Mouse (Mus musculus) forebrain, embryonic 15.5 days (tissue): ENCODE results near the gene Col27a1. TPM values are rescaled to one million over a fixed set of nuclear protein-coding genes. Genes with fewer than 3 reads are reported as not detected.

ENCODE experiments used
- ATAC-seq: fragments of 200-750 bp; cut with Nextera tagmentation; replicated peaks from 2 replicates; pipeline ENCODE4 v1.8.0; 2017; ENCODE audit warnings: mild to moderate bottlenecking, moderate TSS enrichment, moderate library complexity
- H3K27ac ChIP-seq: fragments of 300-500 bp; sonication (generic); replicated peaks from 2 replicates; pipeline ENCODE4 v1.5.1; 2015; ENCODE audit warnings: mild to moderate bottlenecking, inconsistent platforms
- H3K27me3 ChIP-seq: fragments of 300-500 bp; sonication (generic); 2 replicates; pipeline ENCODE4 v1.6.1; 2015; ENCODE audit warnings: inconsistent platforms
- H3K36me3 ChIP-seq: fragments of 300-500 bp; sonication (generic); 2 replicates; pipeline ENCODE4 v1.6.1; 2015; ENCODE audit warnings: mild to moderate bottlenecking, inconsistent platforms
- H3K4me1 ChIP-seq: fragments of 300-500 bp; sonication (generic); 2 replicates; pipeline ENCODE4 v1.6.1; 2015; ENCODE audit warnings: inconsistent platforms
- H3K4me2 ChIP-seq: fragments of 300-500 bp; sonication (generic); replicated peaks from 2 replicates; pipeline ENCODE4 v1.6.1; 2015; ENCODE audit warnings: mild to moderate bottlenecking, inconsistent platforms
- H3K4me3 ChIP-seq: fragments of 300-500 bp; sonication (generic); 2 replicates; pipeline ENCODE4 v1.5.1; 2015; ENCODE audit warnings: mild to moderate bottlenecking, inconsistent platforms
- H3K9ac ChIP-seq: fragments of 300-500 bp; sonication (generic); replicated peaks from 2 replicates; pipeline ENCODE4 v1.6.1; 2015; ENCODE audit warnings: mild to moderate bottlenecking, inconsistent platforms
- H3K9me3 ChIP-seq: fragments of 300-500 bp; sonication (generic); 2 replicates; pipeline ENCODE4 v1.6.1; 2016; ENCODE audit warnings: inconsistent platforms
- WGBS: fragments of 180-500 bp; shearing (Covaris S2); methylation state at CpG from one replicate; pipeline ENCODE4 v1.1.7; 2015; ENCODE audit warnings: mixed read lengths; 5-methylcytosine and 5-hydroxymethylcytosine counted together
- polyA plus RNA-seq: library from polyadenylated mRNA; unstranded; fragments of >200 nt; fragmentation: Nextera tagmentation; extraction: Ambion mirVana; gene quantifications from 2 replicates; pipeline ENCODE4 v1.2.1, GENCODE M21; 2015

Gene Col27a1
- polyA plus RNA-seq, 1 experiment from 2014 or later: 1.3 TPM

DNA sequence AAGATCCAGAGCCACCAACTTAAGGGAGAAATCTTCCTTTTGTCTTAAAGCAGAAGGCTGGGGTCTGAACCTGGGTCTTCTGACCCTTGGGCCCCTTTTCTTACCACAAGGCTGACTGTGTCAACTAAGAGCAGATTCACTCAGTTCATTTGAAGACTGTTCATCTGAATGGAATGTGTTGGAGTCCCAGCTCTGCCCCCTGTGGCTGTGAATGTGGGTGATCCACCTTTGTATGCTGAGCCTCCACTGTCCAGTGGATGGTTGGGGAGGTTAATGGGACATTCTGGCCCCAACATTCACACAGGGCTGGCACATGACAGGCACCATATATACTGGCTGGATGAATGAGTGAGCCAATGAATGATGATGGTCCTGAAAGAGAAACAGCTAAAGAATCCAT, 34.2 kb downstream of the Col27a1 start:
- Histone ChIP-seq H3K4me2 (no peak overlapping the region), H3K9me3 (no peaks in the 10 kb centered on the region), H3K27ac (no peak overlapping the region), H3K4me3 (no peak overlapping the region), H3K9ac (no peak overlapping the region), H3K36me3 (no peaks in the 10 kb centered on the region), H3K27me3 (no peaks in the 10 kb centered on the region), H3K4me1 (no peaks in the 10 kb centered on the region)
- no peak for ATAC-seq

DNA sequence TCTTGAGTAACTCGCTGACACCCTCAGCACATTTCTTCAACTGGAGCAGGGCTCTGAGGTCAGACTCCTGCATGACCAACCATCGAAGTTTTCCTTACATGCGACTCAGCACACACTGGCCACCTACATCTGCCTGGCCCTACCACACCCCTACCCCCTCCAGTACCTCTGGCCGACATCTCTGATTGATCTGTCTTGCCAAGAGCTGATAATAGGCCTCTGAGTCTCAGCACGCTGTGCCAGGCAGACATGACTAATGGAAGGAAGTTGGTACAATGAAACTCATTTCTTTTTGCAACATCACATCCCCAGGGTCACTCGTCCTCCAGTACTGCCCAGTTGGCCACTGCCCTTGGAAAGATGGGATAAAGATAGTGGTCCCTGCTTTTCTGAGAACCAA, 35.1 kb downstream of the Col27a1 start:
- Histone ChIP-seq H3K36me3 (no peaks in the 10 kb centered on the region), H3K27me3 (no peaks in the 10 kb centered on the region), H3K9ac (no peak overlapping the region), H3K27ac (no peak overlapping the region), H3K4me3 (no peak overlapping the region), H3K9me3 (no peaks in the 10 kb centered on the region), H3K4me2 (no peak overlapping the region), H3K4me1 (no peaks in the 10 kb centered on the region)
- 79% methylated on average over 6 of the region's 6 CpGs for WGBS
- no peak for ATAC-seq

DNA sequence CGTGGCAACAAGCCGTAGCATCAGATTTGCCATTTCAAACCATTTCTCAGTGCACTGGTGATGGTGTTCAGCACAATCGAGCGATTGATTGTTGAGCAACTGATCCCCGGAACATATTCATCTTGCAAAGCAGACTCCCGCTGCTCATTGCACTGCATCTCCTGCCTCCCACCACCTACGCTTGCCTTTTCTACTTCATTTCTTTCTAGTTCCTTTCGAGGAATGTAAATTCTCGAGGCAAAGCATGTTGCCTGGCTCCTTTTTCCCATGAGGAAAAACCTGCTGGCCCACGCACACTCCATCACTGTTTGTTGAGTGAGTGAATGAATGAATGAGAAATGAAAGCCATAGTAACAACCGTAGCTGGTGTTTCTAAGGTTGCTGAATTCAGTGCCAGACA, 38.0 kb downstream of the Col27a1 start:
- no peak overlapping the region for H3K9ac ChIP-seq
- no peak overlapping the region for H3K27ac ChIP-seq
- no peaks in the 10 kb centered on the region for H3K9me3 ChIP-seq
- no peak overlapping the region for H3K4me2 ChIP-seq
- H3K4me1 ChIP-seq: no peaks in the 10 kb centered on the region
- H3K36me3 ChIP-seq: no peaks in the 10 kb centered on the region
- ATAC-seq: no peak
- WGBS: 84% methylated on average over 11 of the region's 11 CpGs
- no peaks in the 10 kb centered on the region for H3K27me3 ChIP-seq
- no peak overlapping the region for H3K4me3 ChIP-seq

DNA sequence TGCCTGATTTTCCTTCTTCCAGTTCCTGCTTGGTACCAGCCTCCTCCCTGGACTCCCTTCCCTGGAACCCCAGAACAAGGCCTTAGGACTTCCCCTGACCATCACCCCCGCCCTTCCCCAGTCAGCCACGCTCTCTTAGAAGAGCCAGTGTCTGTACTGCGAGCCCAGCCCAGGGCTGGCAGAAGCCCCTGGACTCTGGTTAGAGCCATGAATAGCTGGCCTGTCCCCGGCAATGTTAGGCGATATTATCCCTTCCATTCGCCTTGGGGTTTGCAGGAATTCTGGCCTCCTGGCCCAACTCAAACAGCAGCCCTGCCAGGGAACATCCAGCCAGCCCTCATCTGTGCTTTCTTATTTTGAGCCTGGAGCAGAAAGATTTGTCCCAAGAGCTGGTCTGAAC, 39.9 kb downstream of the Col27a1 start:
- no peak for ATAC-seq
- no peak overlapping the region for H3K27ac ChIP-seq
- 85% methylated on average over 6 of the region's 6 CpGs for WGBS
- no peaks in the 10 kb centered on the region for H3K36me3 ChIP-seq
- H3K9me3 ChIP-seq: no peaks in the 10 kb centered on the region
- no peaks in the 10 kb centered on the region for H3K27me3 ChIP-seq
- H3K4me1 ChIP-seq: 0 out of 2 replicates have a peak, but pooled peaks cover 7% of the 10 kb centered on the region
- no peak overlapping the region for H3K4me2 ChIP-seq
- H3K4me3 ChIP-seq: no peak overlapping the region
- no peak overlapping the region for H3K9ac ChIP-seq

DNA sequence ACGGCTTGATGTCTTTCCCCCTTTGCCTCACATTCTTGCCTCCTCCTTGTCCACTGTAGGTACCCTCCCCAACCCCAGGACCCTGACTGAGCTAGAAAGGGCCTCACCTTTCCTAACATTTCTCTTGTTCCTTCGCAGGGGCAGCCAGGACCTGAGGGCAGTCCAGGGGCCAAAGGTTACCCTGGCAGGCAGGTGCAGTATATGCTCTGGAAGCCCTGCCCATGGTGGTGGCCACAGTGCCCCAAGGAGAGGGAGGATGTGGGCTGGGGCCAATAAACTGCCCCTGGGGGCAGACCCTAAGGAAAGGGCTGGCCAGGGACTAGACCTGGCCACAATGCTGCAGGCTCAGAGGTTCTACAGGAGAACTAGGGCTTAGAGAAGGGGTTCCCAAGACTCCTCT, 40.3 kb downstream of the Col27a1 start:
- Histone ChIP-seq H3K4me1 (0 out of 2 replicates have a peak, but pooled peaks cover 7% of the 10 kb centered on the region), H3K36me3 (no peaks in the 10 kb centered on the region), H3K27me3 (no peaks in the 10 kb centered on the region), H3K9ac (no peak overlapping the region), H3K4me3 (no peak overlapping the region), H3K27ac (no peak overlapping the region), H3K9me3 (no peaks in the 10 kb centered on the region), H3K4me2 (no peak overlapping the region)
- ATAC-seq: no peak
- 98% methylated on average over 2 of the region's 2 CpGs for WGBS

DNA sequence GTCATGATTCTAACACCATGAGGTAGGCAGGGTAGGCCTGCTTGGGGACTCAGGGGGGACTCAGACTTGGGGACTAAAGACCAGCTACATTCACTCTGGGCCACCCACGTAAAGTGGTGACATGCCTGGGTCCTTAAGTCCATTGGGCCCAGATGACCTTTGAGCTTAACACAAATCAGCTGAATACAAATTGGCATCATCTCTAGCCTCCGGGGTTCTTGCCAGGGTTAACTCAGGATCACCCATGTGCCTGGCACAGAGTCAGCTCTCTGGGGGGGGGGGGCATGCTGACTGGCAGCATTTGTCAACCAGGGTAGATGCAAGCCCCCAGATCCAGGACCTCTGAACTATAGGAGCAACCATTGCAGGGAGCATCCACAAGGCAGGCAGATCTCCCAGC, 42.6 kb downstream of the Col27a1 start:
- H3K9me3 ChIP-seq: no peaks in the 10 kb centered on the region
- H3K4me3 ChIP-seq: no peak overlapping the region
- no peaks in the 10 kb centered on the region for H3K27me3 ChIP-seq
- H3K4me2 ChIP-seq: no peak overlapping the region
- no peak for ATAC-seq
- 0 out of 2 replicates have a peak, but pooled peaks cover 12% of the 10 kb centered on the region for H3K4me1 ChIP-seq
- no peak overlapping the region for H3K27ac ChIP-seq
- H3K9ac ChIP-seq: no peak overlapping the region
- WGBS: 91% methylated on average over 2 of the region's 2 CpGs
- no peaks in the 10 kb centered on the region for H3K36me3 ChIP-seq

DNA sequence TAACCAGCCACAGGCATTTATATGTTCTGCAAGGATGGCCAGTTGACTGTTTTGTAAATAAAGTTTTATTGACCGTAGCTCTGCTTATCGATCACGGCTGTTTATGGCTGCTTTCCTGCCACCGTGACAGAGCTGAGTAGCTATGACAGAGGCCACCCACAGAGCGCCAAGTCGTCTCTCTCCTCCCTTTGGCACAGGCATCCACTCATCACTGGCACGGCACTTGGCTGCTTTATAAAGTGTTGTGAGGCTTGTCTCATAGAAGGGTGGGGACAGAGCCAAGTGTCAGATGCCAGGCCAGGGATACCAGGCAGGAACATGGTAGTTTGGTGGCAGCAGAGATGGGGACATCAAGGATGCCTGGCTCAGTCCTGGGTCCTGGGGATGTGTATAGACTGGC, 43.5 kb downstream of the Col27a1 start:
- Histone ChIP-seq H3K27ac (no peak overlapping the region), H3K9me3 (no peaks in the 10 kb centered on the region), H3K4me2 (no peak overlapping the region), H3K36me3 (no peaks in the 10 kb centered on the region), H3K4me3 (no peak overlapping the region), H3K4me1 (0 out of 2 replicates have a peak, but pooled peaks cover 12% of the 10 kb centered on the region), H3K27me3 (no peaks in the 10 kb centered on the region), H3K9ac (no peak overlapping the region)
- 58% methylated on average over 7 of the region's 7 CpGs for WGBS
- ATAC-seq: no peak

DNA sequence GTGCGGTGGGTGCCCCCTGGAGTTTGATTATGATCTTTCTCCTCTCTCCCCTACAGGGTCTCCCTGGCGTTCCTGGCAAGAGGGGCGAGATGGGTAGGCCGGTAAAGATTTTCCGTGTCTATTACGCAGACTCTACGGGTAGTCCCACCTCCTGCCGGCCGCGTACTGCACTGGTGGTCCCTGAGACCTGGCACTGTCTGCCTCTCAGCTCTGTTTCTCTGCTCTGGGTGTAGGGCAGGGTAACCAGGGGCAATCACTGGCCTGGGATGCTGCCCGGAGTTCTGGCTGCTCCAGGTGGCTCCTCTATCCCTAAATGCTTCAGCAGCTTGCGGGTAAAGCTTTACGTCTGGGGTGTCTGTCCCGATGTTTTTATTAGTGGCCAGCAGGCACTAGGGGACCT, 44.3 kb downstream of the Col27a1 start:
- ATAC-seq: no peak
- Histone ChIP-seq H3K4me3 (no peak overlapping the region), H3K9ac (no peak overlapping the region), H3K9me3 (no peaks in the 10 kb centered on the region), H3K4me2 (no peak overlapping the region), H3K27ac (no peak overlapping the region), H3K27me3 (no peaks in the 10 kb centered on the region), H3K36me3 (no peaks in the 10 kb centered on the region), H3K4me1 (0 out of 2 replicates have a peak, but pooled peaks cover 12% of the 10 kb centered on the region)
- 88% methylated on average over 14 of the region's 14 CpGs for WGBS

DNA sequence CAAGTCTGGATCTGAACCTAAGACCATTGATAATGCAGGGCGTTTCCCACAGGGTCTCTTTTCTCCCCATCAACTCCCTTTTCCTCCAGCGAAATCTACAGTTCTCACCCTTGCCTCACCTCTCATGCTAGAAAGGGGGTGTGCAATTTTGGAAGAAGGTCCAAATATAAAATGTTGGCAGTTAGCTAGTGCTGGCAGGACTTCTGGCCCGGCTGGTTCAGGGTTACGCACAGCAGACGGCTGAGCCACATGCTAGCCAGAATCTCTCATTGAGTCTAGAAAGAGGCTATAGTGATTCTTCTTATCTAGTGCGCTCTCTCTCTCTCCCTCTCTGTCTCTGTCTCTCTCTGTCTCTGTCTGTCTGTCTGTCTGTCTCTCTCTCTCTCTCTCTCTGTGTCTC, 45.3 kb downstream of the Col27a1 start:
- Histone ChIP-seq H3K36me3 (no peaks in the 10 kb centered on the region), H3K4me2 (no peak overlapping the region), H3K9ac (no peak overlapping the region), H3K9me3 (no peaks in the 10 kb centered on the region), H3K27ac (no peak overlapping the region), H3K4me1 (0 out of 2 replicates have a peak, but pooled peaks cover 12% of the 10 kb centered on the region), H3K4me3 (no peak overlapping the region), H3K27me3 (no peaks in the 10 kb centered on the region)
- 77% methylated on average over 6 of the region's 6 CpGs for WGBS
- no peak for ATAC-seq

DNA sequence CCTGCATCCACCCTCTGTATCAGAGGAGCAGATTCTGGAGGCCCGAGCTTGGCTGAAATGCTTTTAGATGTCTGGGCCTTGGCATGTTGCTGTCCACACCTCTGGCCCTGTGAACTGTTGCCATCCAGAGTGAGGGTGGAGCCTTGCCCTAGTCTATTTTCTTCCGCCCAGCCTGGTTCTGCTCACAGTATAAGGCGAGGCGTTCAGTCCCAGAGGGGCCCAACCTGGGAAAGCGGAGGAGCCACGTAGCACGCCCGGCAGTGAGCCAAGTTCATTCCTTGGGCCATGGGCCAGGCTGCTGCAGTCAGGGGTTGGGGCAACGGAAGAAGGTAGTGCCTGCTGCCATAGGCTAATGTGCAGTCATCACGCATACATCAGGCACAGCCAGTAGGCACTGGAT, 46.7 kb downstream of the Col27a1 start:
- Histone ChIP-seq H3K9ac (no peak overlapping the region), H3K4me2 (no peak overlapping the region), H3K4me3 (no peak overlapping the region), H3K4me1 (0 out of 2 replicates have a peak, but pooled peaks cover 12% of the 10 kb centered on the region), H3K27ac (no peak overlapping the region), H3K9me3 (no peaks in the 10 kb centered on the region), H3K36me3 (no peaks in the 10 kb centered on the region), H3K27me3 (no peaks in the 10 kb centered on the region)
- WGBS: 72% methylated on average over 10 of the region's 10 CpGs
- ATAC-seq: peak; percentile 23; the same call in 1 of the 2 replicates

DNA sequence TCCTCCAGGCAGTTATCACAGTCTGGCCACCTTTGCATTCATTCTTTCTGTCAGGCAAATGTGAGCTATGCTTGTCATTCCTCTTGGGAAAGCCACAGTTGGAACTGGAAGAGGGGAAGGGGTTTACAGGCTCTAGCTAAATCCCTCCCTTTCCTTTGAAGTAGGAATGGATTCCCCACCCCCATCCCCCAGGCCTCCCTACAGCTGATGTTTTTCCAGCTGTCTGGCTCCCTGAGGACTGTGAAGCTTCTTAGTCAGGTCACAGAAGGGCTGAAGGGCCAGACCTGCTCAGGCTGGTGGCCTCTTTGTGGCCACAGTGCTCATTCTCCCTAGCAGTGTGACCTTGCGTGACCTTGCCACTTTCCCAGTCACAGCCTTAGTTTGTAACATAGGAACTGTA, 49.1 kb downstream of the Col27a1 start:
- no peaks in the 10 kb centered on the region for H3K9me3 ChIP-seq
- H3K4me1 ChIP-seq: 0 out of 2 replicates have a peak, but pooled peaks cover 5% of the 10 kb centered on the region
- no peak overlapping the region for H3K27ac ChIP-seq
- ATAC-seq: no peak
- no peaks in the 10 kb centered on the region for H3K36me3 ChIP-seq
- no peaks in the 10 kb centered on the region for H3K27me3 ChIP-seq
- no peak overlapping the region for H3K9ac ChIP-seq
- no peak overlapping the region for H3K4me3 ChIP-seq
- WGBS: 93% methylated on average over 1 of the region's 1 CpGs
- H3K4me2 ChIP-seq: no peak overlapping the region

DNA sequence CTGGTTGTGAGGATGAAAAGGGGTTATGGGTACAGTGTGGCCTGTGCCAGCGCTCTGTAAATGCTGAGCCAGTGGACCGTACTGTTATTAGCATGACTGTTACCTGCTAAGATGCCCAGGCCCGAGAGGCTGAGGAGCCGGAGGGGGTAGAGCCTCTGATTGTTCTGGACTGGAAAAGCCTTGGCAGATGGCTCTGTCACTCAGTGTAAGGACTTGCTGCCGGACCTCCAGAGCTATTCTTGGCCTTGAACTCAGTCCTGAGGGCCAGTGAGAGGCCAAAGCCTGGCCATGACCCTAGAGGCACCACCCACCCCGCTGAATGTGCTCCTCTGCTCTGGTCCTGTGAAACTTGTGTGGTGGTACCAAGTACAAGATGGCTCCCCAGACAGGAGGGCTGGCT, 52.5 kb downstream of the Col27a1 start:
- Histone ChIP-seq H3K9ac (no peak overlapping the region), H3K4me1 (no peaks in the 10 kb centered on the region), H3K36me3 (no peaks in the 10 kb centered on the region), H3K27ac (no peak overlapping the region), H3K9me3 (no peaks in the 10 kb centered on the region), H3K27me3 (no peaks in the 10 kb centered on the region), H3K4me3 (no peak overlapping the region), H3K4me2 (no peak overlapping the region)
- no peak for ATAC-seq
- WGBS: 83% methylated on average over 6 of the region's 6 CpGs

DNA sequence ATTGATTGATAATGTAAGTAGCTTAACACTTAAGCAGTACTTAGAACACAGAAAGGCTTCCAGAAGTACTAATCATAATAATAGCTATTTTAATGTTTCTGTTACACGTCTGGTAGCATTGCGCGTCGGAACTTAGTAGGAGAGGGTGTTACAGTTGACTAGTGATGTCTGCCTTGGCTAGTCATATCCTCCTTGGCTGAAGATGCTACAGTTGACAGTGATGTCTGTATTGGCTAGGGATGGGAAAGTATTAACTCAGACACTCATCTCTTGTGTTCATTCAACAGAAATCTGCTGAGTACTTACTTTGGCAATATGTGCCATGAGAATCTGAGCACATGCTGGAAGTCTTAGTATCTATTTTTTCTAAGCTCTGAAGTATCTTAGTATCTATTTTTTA, 53.3 kb downstream of the Col27a1 start:
- H3K4me2 ChIP-seq: no peak overlapping the region
- no peaks in the 10 kb centered on the region for H3K36me3 ChIP-seq
- no peaks in the 10 kb centered on the region for H3K9me3 ChIP-seq
- no peak overlapping the region for H3K27ac ChIP-seq
- peak; percentile 74 for ATAC-seq
- H3K27me3 ChIP-seq: no peaks in the 10 kb centered on the region
- H3K4me1 ChIP-seq: no peaks in the 10 kb centered on the region
- 65% methylated on average over 4 of the region's 4 CpGs for WGBS
- H3K9ac ChIP-seq: no peak overlapping the region
- H3K4me3 ChIP-seq: no peak overlapping the region
